Mouse (Mus musculus): ENCODE data around the gene Bmp7. TPM values are rescaled to one million over a fixed set of nuclear protein-coding genes. Genes with fewer than 3 reads are reported as not detected.
A peak's percentile ranks its signal among the peaks of the same experiment; 100 is the strongest.

Bmp7 gene
- polyA plus RNA-seq, 1 experiment from 2014 or later, result 12.3 TPM

- ChIA-PET POLR2A (no interaction called here), CTCF (no interaction called here)
- no peaks in the 10 kb centered on the region for H3K27me3 ChIP-seq
- no peak for TF ChIP-seq CTCF (IDR thresholded peaks at IDR 0.05)
- no peak for DNase-seq (ENCODE audit: low read depth, low spot score)
- no peak for ATAC-seq
- in situ Hi-C loops (cut with MboI; ENCODE audit: low pct_unique_long_range_greater_than_20kb), result no loop called here
Observed at GRCm38 (mm10) chr2:172931137-172931898, 8.8 kb downstream of the Bmp7 start.

GRCm38 (mm10) chr2:172929905-172930436, 10.2 kb downstream of the Bmp7 start:
- TF ChIP-seq CTCF (IDR thresholded peaks at IDR 0.05), result no peak
- H3K27me3 ChIP-seq, result no peaks in the 10 kb centered on the region
- no peak for DNase-seq (ENCODE audit: low read depth, low spot score)
- ChIA-PET POLR2A (interaction anchor here (0.6 kb wide), 1 partner anchor 52 kb away, joined by 3 read pairs; no protein-coding TSS in a partner anchor), CTCF (no interaction called here)
- ATAC-seq, result no peak
- in situ Hi-C loops (cut with MboI; ENCODE audit: low pct_unique_long_range_greater_than_20kb), result no loop called here

GRCm38 (mm10) chr2:172927643-172928042, 12.5 kb downstream of the Bmp7 start:
- DNase-seq (ENCODE audit: low read depth, low spot score), result no peak
- in situ Hi-C loops (cut with MboI; ENCODE audit: low pct_unique_long_range_greater_than_20kb), result no loop called here
- no peak for ATAC-seq
- CTCF ChIA-PET, result no interaction called here
- POLR2A ChIA-PET, result no interaction called here
- no peak for TF ChIP-seq CTCF (IDR thresholded peaks at IDR 0.05)
- no peaks in the 10 kb centered on the region for H3K27me3 ChIP-seq

- H3K27me3 ChIP-seq, result no peaks in the 10 kb centered on the region
- in situ Hi-C loops (cut with MboI; ENCODE audit: low pct_unique_long_range_greater_than_20kb), result no loop called here
- POLR2A ChIA-PET, result no interaction called here
- no peak for DNase-seq (ENCODE audit: low read depth, low spot score)
- ATAC-seq, result no peak
- no peak for TF ChIP-seq CTCF (IDR thresholded peaks at IDR 0.05)
- CTCF ChIA-PET, result no interaction called here
Observed at GRCm38 (mm10) chr2:172926311-172926710, 13.8 kb downstream of the Bmp7 start.

GRCm38 (mm10) chr2:172924961-172925360, 15.2 kb downstream of the Bmp7 start:
- TF ChIP-seq CTCF (IDR thresholded peaks at IDR 0.05), result no peak
- DNase-seq (ENCODE audit: low read depth, low spot score) (no peak), ATAC-seq (no peak)
- ChIA-PET CTCF (no interaction called here), POLR2A (no interaction called here)
- H3K27me3 ChIP-seq, result no peaks in the 10 kb centered on the region
- in situ Hi-C loops (cut with MboI; ENCODE audit: low pct_unique_long_range_greater_than_20kb), result no loop called here

- POLR2A ChIA-PET, result no interaction called here
- no peak for TF ChIP-seq CTCF (IDR thresholded peaks at IDR 0.05)
- no peaks in the 10 kb centered on the region for H3K27me3 ChIP-seq
- in situ Hi-C loops (cut with MboI; ENCODE audit: low pct_unique_long_range_greater_than_20kb), result no loop called here
- ATAC-seq, result no peak
- CTCF ChIA-PET, result no interaction called here
- DNase-seq (ENCODE audit: low read depth, low spot score), result no peak
Observed at GRCm38 (mm10) chr2:172923198-172923597, 16.9 kb downstream of the Bmp7 start.

- CTCF ChIA-PET, result no interaction called here
- in situ Hi-C loops (cut with MboI; ENCODE audit: low pct_unique_long_range_greater_than_20kb), result no loop called here
Observed at GRCm38 (mm10) chr2:172922597-172922996, 17.5 kb downstream of the Bmp7 start.

GRCm38 (mm10) chr2:172914018-172914417, 26.1 kb downstream of the Bmp7 start:
- in situ Hi-C loops (cut with MboI; ENCODE audit: low pct_unique_long_range_greater_than_20kb), result no loop called here
- ATAC-seq (no peak), DNase-seq (ENCODE audit: low read depth, low spot score) (no peak)
- H3K27me3 ChIP-seq, result no peaks in the 10 kb centered on the region
- no peak for TF ChIP-seq CTCF (IDR thresholded peaks at IDR 0.05)
- POLR2A ChIA-PET, result no interaction called here
- CTCF ChIA-PET, result no interaction called here

More at GRCm38 (mm10) chr2:172922597-172922996, 17.5 kb downstream of the Bmp7 start:
- no peaks in the 10 kb centered on the region for H3K27me3 ChIP-seq
- ATAC-seq (no peak), DNase-seq (ENCODE audit: low read depth, low spot score) (no peak)
- POLR2A ChIA-PET, result no interaction called here
- TF ChIP-seq CTCF (IDR thresholded peaks at IDR 0.05), result no peak

GRCm38 (mm10) chr2:172911715-172912114, 28.4 kb downstream of the Bmp7 start:
- no peak for ATAC-seq
- CTCF ChIA-PET, result no interaction called here
- no peaks in the 10 kb centered on the region for H3K27me3 ChIP-seq
- in situ Hi-C loops (cut with MboI; ENCODE audit: low pct_unique_long_range_greater_than_20kb), result no loop called here
- no peak for DNase-seq (ENCODE audit: low read depth, low spot score)
- TF ChIP-seq CTCF (IDR thresholded peaks at IDR 0.05), result no peak
- POLR2A ChIA-PET, result no interaction called here

- DNase-seq (ENCODE audit: low read depth, low spot score) (no peak), ATAC-seq (no peak)
- CTCF ChIA-PET, result no interaction called here
- TF ChIP-seq CTCF (IDR thresholded peaks at IDR 0.05), result no peak
- no peaks in the 10 kb centered on the region for H3K27me3 ChIP-seq
- POLR2A ChIA-PET, result no interaction called here
- in situ Hi-C loops (cut with MboI; ENCODE audit: low pct_unique_long_range_greater_than_20kb), result no loop called here
Observed at GRCm38 (mm10) chr2:172911157-172911556, 29.0 kb downstream of the Bmp7 start.

- no peak for TF ChIP-seq CTCF (IDR thresholded peaks at IDR 0.05)
- in situ Hi-C loops (cut with MboI; ENCODE audit: low pct_unique_long_range_greater_than_20kb), result no loop called here
- ChIA-PET CTCF (no interaction called here), POLR2A (no interaction called here)
- DNase-seq (ENCODE audit: low read depth, low spot score), result no peak
- H3K27me3 ChIP-seq, result no peaks in the 10 kb centered on the region
- ATAC-seq, result no peak
Observed at GRCm38 (mm10) chr2:172909463-172909862, 30.7 kb downstream of the Bmp7 start.

- in situ Hi-C loops (cut with MboI; ENCODE audit: low pct_unique_long_range_greater_than_20kb), result no loop called here
- ATAC-seq (peak; percentile 33), DNase-seq (ENCODE audit: low read depth, low spot score) (no peak)
Observed at GRCm38 (mm10) chr2:172906146-172906545, 34.0 kb downstream of the Bmp7 start.

More at GRCm38 (mm10) chr2:172906146-172906545, 34.0 kb downstream of the Bmp7 start:
- no peak for TF ChIP-seq CTCF (IDR thresholded peaks at IDR 0.05)
- H3K27me3 ChIP-seq, result no peaks in the 10 kb centered on the region
- POLR2A ChIA-PET, result no interaction called here
- CTCF ChIA-PET, result no interaction called here

Data from Patski (cell line).